In genomic region chr8:84003612-84004246, GRCm38 (mm10) we compare ENCODE assay signal across 8 mouse cellular contexts. TPM values are rescaled to one million over a fixed set of nuclear protein-coding genes. Genes with fewer than 3 reads are reported as not detected.
DNase-seq lines count a peak whose midpoint lies in the region; ATAC-seq and TF ChIP-seq lines count a peak whose summit lies in the region.

No protein-coding gene starts in this region.

- H3K9ac ChIP-seq in lung, embryonic 16.5 days (ENCODE audit: low read length): peak overlapping the region; percentile 74
- H3K9ac ChIP-seq in limb, embryonic 12.5 days (replicated peaks): peak overlapping the region; percentile 68
- peak overlapping the region; percentile 53; the same call in 1 of the 2 replicates for H3K9ac ChIP-seq in stomach, embryonic 14.5 days (replicated peaks; ENCODE audit: low read depth, low read length)

- no peak for ATAC-seq in lung, embryonic 16.5 days (ENCODE audit: low read depth)
- no peak for ATAC-seq in limb, embryonic 12.5 days (ENCODE audit: insufficient number of reproducible peaks, insufficient read depth, low FRiP score, low TSS enrichment, low read depth)
- ATAC-seq in stomach, embryonic 14.5 days (ENCODE audit: insufficient number of reproducible peaks, insufficient read depth, low FRiP score, low read depth): no peak

- no peak for TF ChIP-seq CTCF in lung, adult 2 months (IDR thresholded peaks at IDR 0.05; ENCODE audit: insufficient read depth, low read length)

- peak overlapping the region; percentile 69 for H3K4me3 ChIP-seq in lung, embryonic 16.5 days (ENCODE audit: low read length)
- no peak overlapping the region for H3K4me3 ChIP-seq in lung, adult 2 months (replicated peaks; ENCODE audit: extremely low read depth, low read depth, low read length)
- peak overlapping the region; percentile 64 for H3K4me3 ChIP-seq in forebrain, embryonic 10.5 days
- H3K4me3 ChIP-seq in limb, embryonic 12.5 days (replicated peaks): peak overlapping the region; percentile 56
- peak overlapping the region; percentile 52; the same call in 1 of the 2 replicates for H3K4me3 ChIP-seq in stomach, embryonic 14.5 days (ENCODE audit: low read depth, low read length)

- DNase-seq in lung, adult 2 months: no peak
- DNase-seq in forebrain, embryonic 10.5 days (ENCODE audit: extremely low spot score, low spot score): no peak
- no peak for DNase-seq in right cerebral cortex, postnatal 10 days (ENCODE audit: low spot score in 2 of 2)
- no peak for DNase-seq in adrenal gland, postnatal 36 days
- no peak for DNase-seq in left cerebral cortex, postnatal 10 days (ENCODE audit: extremely low spot score in 1 of 2, low spot score in 2 of 2)

- peak overlapping the region; percentile 94 for H3K4me2 ChIP-seq in lung, embryonic 16.5 days (ENCODE audit: low read depth, low read length)
- peak overlapping the region; percentile 83 for H3K4me2 ChIP-seq in limb, embryonic 12.5 days
- H3K4me2 ChIP-seq in stomach, embryonic 14.5 days (replicated peaks; ENCODE audit: low read depth, low read length): peak overlapping the region; percentile 91

- 67% methylated on average over 6 of the region's 6 CpGs for WGBS in lung, embryonic 16.5 days
- 74% methylated on average over 6 of the region's 6 CpGs for WGBS in lung, adult 2 months
- WGBS in forebrain, embryonic 10.5 days: 82% methylated on average over 6 of the region's 6 CpGs
- 72% methylated on average over 6 of the region's 6 CpGs for WGBS in limb, embryonic 12.5 days
- 71% methylated on average over 6 of the region's 6 CpGs for WGBS in stomach, embryonic 14.5 days

- H3K27ac ChIP-seq in lung, embryonic 16.5 days (ENCODE audit: low read length): no peak overlapping the region; the same call in 1 of the 2 replicates
- H3K27ac ChIP-seq in forebrain, embryonic 10.5 days: no peak overlapping the region
- H3K27ac ChIP-seq in limb, embryonic 12.5 days: peak overlapping the region; percentile 87
- no peak overlapping the region for H3K27ac ChIP-seq in stomach, embryonic 14.5 days (ENCODE audit: low read length)

- peaks cover 13% of the 10 kb centered on the region for H3K36me3 ChIP-seq in lung, embryonic 16.5 days (ENCODE audit: control insufficient read depth, insufficient read depth, low read length)
- H3K36me3 ChIP-seq in forebrain, embryonic 10.5 days (replicated peaks): peaks cover 44% of the 10 kb centered on the region
- H3K36me3 ChIP-seq in limb, embryonic 12.5 days: peaks cover 23% of the 10 kb centered on the region
- peaks cover 20% of the 10 kb centered on the region; the same call in 1 of the 2 replicates for H3K36me3 ChIP-seq in stomach, embryonic 14.5 days (ENCODE audit: control insufficient read depth, insufficient read depth, low read length)

- no peak for TF ChIP-seq POLR2A in lung, adult 2 months (IDR thresholded peaks at IDR 0.05; ENCODE audit: borderline replicate concordance, extremely low read depth, low read depth, low read length)

- H3K4me1 ChIP-seq in lung, embryonic 16.5 days (replicated peaks; ENCODE audit: control insufficient read depth, insufficient read depth, low read length): peaks cover 25% of the 10 kb centered on the region
- H3K4me1 ChIP-seq in lung, adult 2 months (ENCODE audit: control insufficient read depth, insufficient read depth, low read length): peaks cover 4% of the 10 kb centered on the region; the same call in 1 of the 2 replicates
- H3K4me1 ChIP-seq in forebrain, embryonic 10.5 days: peaks cover 56% of the 10 kb centered on the region
- peaks cover 41% of the 10 kb centered on the region for H3K4me1 ChIP-seq in limb, embryonic 12.5 days (replicated peaks)
- H3K4me1 ChIP-seq in stomach, embryonic 14.5 days (ENCODE audit: control insufficient read depth, insufficient read depth, low read length): peaks cover 20% of the 10 kb centered on the region

- no peaks in the 10 kb centered on the region for H3K27me3 ChIP-seq in lung, embryonic 16.5 days (ENCODE audit: control insufficient read depth, insufficient read depth, low read depth, low read length)
- peaks cover 54% of the 10 kb centered on the region for H3K27me3 ChIP-seq in forebrain, embryonic 10.5 days (ENCODE audit: poor library complexity, severe bottlenecking)
- H3K27me3 ChIP-seq in limb, embryonic 12.5 days: peaks cover 21% of the 10 kb centered on the region
- H3K27me3 ChIP-seq in stomach, embryonic 14.5 days (ENCODE audit: control insufficient read depth, insufficient read depth, low read length): no peaks in the 10 kb centered on the region

- intact Hi-C loops in left cerebral cortex, postnatal 10 days (cut with DNase I): no loop called here

- H3K9me3 ChIP-seq in lung, embryonic 16.5 days (ENCODE audit: control insufficient read depth, low read length): no peaks in the 10 kb centered on the region
- H3K9me3 ChIP-seq in forebrain, embryonic 10.5 days: no peaks in the 10 kb centered on the region
- no peaks in the 10 kb centered on the region for H3K9me3 ChIP-seq in limb, embryonic 12.5 days
- H3K9me3 ChIP-seq in stomach, embryonic 14.5 days (ENCODE audit: control insufficient read depth, low read depth, low read length): no peaks in the 10 kb centered on the region

RNA-seq across cellular contexts. Expression of gene 1700067K01Rik, which starts 2.4 kb away (rescaled TPM):
- polyA plus RNA-seq in lung, embryonic 16.5 days (2015; fragmentation: Nextera tagmentation; extraction: Ambion mirVana): 0.55 and 1.1 TPM in 2 replicates
- polyA plus RNA-seq in lung, adult 2 months (2012; rRNA removed): 0.35 and 0.36 TPM in 2 replicates
- 0.49 and 0.63 TPM in 2 replicates for polyA plus RNA-seq in forebrain, embryonic 10.5 days (2016; fragmentation: Nextera tagmentation; extraction: Ambion mirVana)
- 0.73 and 1.6 TPM in 2 replicates for polyA plus RNA-seq in limb, embryonic 12.5 days (2016; fragmentation: Nextera tagmentation; extraction: Ambion mirVana)
- polyA plus RNA-seq in stomach, embryonic 14.5 days (2014; fragmentation: Nextera tagmentation; extraction: Ambion mirVana): 0.71 and 0.87 TPM in 2 replicates
- under 1 TPM; 0.43 to 0.50 TPM for total RNA-seq in adrenal gland, postnatal 36 days (2021)
- under 1 TPM; 0.34 to 0.65 TPM for total RNA-seq in left cerebral cortex, postnatal 10 days (2021)

RNA-seq across cellular contexts. Expression of gene Samd1, which starts 6.3 kb away (rescaled TPM):
- polyA plus RNA-seq in lung, embryonic 16.5 days (2015; fragmentation: Nextera tagmentation; extraction: Ambion mirVana): 8.4 and 11.0 TPM in 2 replicates
- 37.0 and 37.9 TPM in 2 replicates for polyA plus RNA-seq in lung, adult 2 months (2012; rRNA removed)
- 10.2 and 10.3 TPM in 2 replicates for polyA plus RNA-seq in forebrain, embryonic 10.5 days (2016; fragmentation: Nextera tagmentation; extraction: Ambion mirVana)
- polyA plus RNA-seq in limb, embryonic 12.5 days (2016; fragmentation: Nextera tagmentation; extraction: Ambion mirVana): 13.0 and 14.4 TPM in 2 replicates
- polyA plus RNA-seq in stomach, embryonic 14.5 days (2014; fragmentation: Nextera tagmentation; extraction: Ambion mirVana): 17.5 and 18.3 TPM in 2 replicates
- 10 to 100 TPM; 34.2 to 37.2 TPM for total RNA-seq in adrenal gland, postnatal 36 days (2021)
- total RNA-seq in left cerebral cortex, postnatal 10 days (2021): 10 to 100 TPM; 56.4 to 59.1 TPM

RNA-seq across cellular contexts. Expression of gene 2210011C24Rik, which starts 8.2 kb away (rescaled TPM):
- 3.5 and 4.4 TPM in 2 replicates for polyA plus RNA-seq in lung, embryonic 16.5 days (2015; fragmentation: Nextera tagmentation; extraction: Ambion mirVana)
- 29.5 and 57.0 TPM in 2 replicates for polyA plus RNA-seq in lung, adult 2 months (2012; rRNA removed)
- polyA plus RNA-seq in forebrain, embryonic 10.5 days (2016; fragmentation: Nextera tagmentation; extraction: Ambion mirVana): 0.42 and 0.79 TPM in 2 replicates
- 0.64 TPM in 1 of 2 replicates, not detected in the other for polyA plus RNA-seq in limb, embryonic 12.5 days (2016; fragmentation: Nextera tagmentation; extraction: Ambion mirVana)
- 1.1 and 1.3 TPM in 2 replicates for polyA plus RNA-seq in stomach, embryonic 14.5 days (2014; fragmentation: Nextera tagmentation; extraction: Ambion mirVana)
- total RNA-seq in adrenal gland, postnatal 36 days (2021): not detected
- under 1 TPM in 1 of 2 experiments, not detected in 1; 0.51 TPM for total RNA-seq in left cerebral cortex, postnatal 10 days (2021)

RNA-seq across cellular contexts. Expression of gene Palm3, which starts 17.5 kb away (rescaled TPM):
- 6.5 and 7.4 TPM in 2 replicates for polyA plus RNA-seq in lung, embryonic 16.5 days (2015; fragmentation: Nextera tagmentation; extraction: Ambion mirVana)
- 0.42 and 0.89 TPM in 2 replicates for polyA plus RNA-seq in lung, adult 2 months (2012; rRNA removed)
- 7.8 and 8.2 TPM in 2 replicates for polyA plus RNA-seq in forebrain, embryonic 10.5 days (2016; fragmentation: Nextera tagmentation; extraction: Ambion mirVana)
- 4.7 and 6.7 TPM in 2 replicates for polyA plus RNA-seq in limb, embryonic 12.5 days (2016; fragmentation: Nextera tagmentation; extraction: Ambion mirVana)
- 3.2 and 3.6 TPM in 2 replicates for polyA plus RNA-seq in stomach, embryonic 14.5 days (2014; fragmentation: Nextera tagmentation; extraction: Ambion mirVana)
- total RNA-seq in adrenal gland, postnatal 36 days (2021): under 1 TPM; 0.43 to 0.46 TPM
- total RNA-seq in left cerebral cortex, postnatal 10 days (2021): 10 to 100 TPM in 1 of 2 experiments, 1 to 10 TPM in 1; 9.2 to 11.3 TPM

RNA-seq across cellular contexts. Expression of gene Prkaca, which starts 30.9 kb away (rescaled TPM):
- polyA plus RNA-seq in lung, embryonic 16.5 days (2015; fragmentation: Nextera tagmentation; extraction: Ambion mirVana): 103 and 133 TPM in 2 replicates
- 57.0 and 79.9 TPM in 2 replicates for polyA plus RNA-seq in lung, adult 2 months (2012; rRNA removed)
- 148 and 158 TPM in 2 replicates for polyA plus RNA-seq in forebrain, embryonic 10.5 days (2016; fragmentation: Nextera tagmentation; extraction: Ambion mirVana)
- 186 and 196 TPM in 2 replicates for polyA plus RNA-seq in limb, embryonic 12.5 days (2016; fragmentation: Nextera tagmentation; extraction: Ambion mirVana)
- polyA plus RNA-seq in stomach, embryonic 14.5 days (2014; fragmentation: Nextera tagmentation; extraction: Ambion mirVana): 101 and 112 TPM in 2 replicates
- total RNA-seq in adrenal gland, postnatal 36 days (2021): 100 to 1,000 TPM; 234 to 305 TPM
- 100 to 1,000 TPM; 255 to 264 TPM for total RNA-seq in left cerebral cortex, postnatal 10 days (2021)
